Mouse (Mus musculus) brain, embryonic 14.5 days (tissue): ENCODE data around the gene Aldh1a2.

Experiments used
- CTCF ChIP-seq: fragments of 200-500 bp; IDR thresholded peaks from 2 replicates; pipeline ENCODE4 v1.5.1; 2012; ENCODE audit warnings: inconsistent platforms, mild to moderate bottlenecking, moderate library complexity, borderline replicate concordance; ENCODE audit not compliant: insufficient read depth, insufficient read length; ENCODE audit errors: extremely low read depth
- POLR2A ChIP-seq: fragments of 200-500 bp; IDR thresholded peaks from 2 replicates; pipeline ENCODE4 v1.6.1; 2012; ENCODE audit warnings: mild to moderate bottlenecking, inconsistent platforms, borderline replicate concordance; ENCODE audit not compliant: poor library complexity, insufficient read depth, insufficient read length, severe bottlenecking; ENCODE audit errors: extremely low read depth

GRCm38 (mm10) chr9:71215248-71216035, at the start of gene Aldh1a2:
- peak; percentile 57 for TF ChIP-seq CTCF
- TF ChIP-seq POLR2A = no peak
